Mouse (Mus musculus): ENCODE data around the gene Stk16.

Gene Stk16

DNA sequence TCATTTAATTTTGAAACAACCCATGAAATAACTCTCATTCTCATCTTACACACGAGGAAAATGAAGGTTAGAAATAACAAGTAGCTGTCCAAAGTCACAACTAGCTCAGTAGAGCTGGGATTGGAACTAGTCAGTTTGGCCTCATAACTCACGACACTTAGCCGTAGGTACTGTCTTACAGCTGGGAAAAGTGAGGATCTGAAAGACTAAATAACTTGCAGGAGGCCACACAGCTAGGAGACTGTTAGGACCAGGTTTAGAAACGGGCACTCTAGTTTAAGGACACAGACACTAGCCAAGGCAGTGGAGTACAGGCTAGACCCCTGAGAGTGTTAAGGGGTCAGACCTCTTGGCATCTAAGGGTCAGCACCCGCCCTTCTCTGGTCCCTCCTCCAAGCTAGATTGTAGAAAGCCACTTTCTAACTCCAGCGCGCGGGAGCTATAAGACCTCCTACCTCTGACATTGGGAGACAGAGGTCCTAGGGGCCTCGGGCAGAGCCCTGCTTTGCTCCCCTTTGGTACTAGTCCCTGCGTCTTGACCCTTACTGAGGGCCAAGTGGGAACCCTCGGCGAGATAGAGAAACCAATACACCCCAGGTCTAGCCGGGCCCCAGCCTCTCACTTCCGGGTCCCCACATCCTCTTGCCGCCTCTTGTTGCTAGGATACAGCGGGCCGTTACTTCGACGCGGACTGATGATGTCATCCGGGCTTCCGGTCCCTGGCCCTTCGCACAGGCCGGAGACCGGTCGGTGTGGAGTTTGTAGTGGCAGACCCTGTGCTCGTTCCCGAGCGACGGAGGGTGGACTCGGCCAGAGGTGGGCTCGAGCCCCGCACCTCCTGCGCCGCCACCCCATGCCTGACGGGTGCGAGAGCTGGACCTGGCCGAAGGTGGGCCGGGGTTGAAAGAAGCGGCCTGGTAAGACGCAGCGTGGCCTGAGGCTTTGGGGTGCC, at the start of gene Stk16, which contains the start of gene Glb1l:
Stk16 (plus strand) TSS at position 703 of the 952 bp plus-strand sequence.
Glb1l (minus strand) TSS at position 678 of the 952 bp plus-strand sequence.
- peak; percentile 98 for DNase-seq (ENCODE audit: low spot score)

DNA sequence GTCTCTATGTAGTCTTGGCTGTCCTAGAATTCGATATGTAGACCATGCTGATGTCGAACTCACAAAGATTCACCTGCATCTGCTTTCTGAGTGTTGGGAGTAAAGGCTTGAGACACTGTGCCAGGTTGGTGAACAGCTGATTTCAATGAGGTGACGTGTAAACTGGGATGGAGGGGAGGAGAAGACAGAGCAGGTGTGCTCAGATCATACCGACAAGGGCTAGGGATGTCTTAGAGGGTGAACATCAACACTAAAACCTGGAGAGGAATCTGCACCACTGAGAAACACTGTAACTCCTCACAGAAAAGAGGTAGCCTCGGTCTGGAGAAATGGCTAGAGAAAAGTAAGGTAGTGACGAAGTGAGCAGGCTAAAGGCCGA, 42.6 kb upstream of the Stk16 start:
- DNase-seq (ENCODE audit: low spot score) = no peak

DNA sequence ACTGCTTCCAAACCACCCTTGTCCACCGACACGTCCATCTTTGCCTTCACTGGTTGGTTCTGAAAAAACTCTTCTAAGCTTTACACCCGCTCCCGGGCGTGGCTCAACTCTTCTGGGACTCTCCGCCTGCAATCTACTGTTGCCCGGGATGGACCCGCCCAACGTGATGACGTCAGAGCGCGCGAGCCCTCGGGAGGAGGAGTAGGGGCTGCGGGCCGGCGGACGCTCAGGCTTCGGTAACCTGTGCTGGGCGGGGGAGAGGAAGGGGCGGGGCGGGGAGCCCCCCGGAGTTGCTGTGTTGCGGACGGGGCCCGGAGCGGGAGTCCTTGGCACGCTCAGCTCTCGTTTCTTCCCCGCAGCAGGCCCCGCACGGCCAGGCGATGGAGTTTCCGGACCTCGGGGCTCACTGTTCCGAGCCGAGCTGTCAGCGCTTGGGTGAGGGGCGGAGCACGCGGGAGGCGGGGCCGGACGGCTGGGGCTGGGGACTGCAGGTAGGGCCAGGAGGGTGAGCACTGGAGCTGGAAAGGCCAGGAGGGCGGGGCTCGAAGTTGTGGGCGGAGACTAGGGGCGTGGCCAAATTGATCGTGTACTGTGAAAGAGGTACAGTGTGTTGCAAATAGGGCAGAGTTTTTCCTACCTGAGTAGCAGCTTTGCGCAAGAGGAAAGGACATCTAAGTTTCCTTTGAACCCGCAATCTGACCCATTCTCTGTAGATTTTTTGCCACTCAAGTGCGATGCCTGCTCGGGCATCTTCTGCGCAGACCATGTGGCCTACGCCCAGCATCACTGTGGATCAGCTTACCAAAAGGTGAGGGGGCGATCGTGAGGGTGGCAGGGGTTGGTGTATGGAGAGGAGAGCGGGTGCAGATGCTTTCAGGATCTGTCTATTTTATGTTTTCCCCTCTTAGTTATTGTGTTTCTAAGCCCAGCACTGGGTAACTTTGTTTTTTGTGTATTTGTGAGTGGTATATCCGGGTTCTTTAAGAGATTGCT, 41.9 kb upstream of the Stk16 start, which contains the start of gene Zfand2b:
Zfand2b (plus strand) TSS at position 175 of the 993 bp plus-strand sequence.
- DNase-seq (ENCODE audit: low spot score) = peak; percentile 96

DNA sequence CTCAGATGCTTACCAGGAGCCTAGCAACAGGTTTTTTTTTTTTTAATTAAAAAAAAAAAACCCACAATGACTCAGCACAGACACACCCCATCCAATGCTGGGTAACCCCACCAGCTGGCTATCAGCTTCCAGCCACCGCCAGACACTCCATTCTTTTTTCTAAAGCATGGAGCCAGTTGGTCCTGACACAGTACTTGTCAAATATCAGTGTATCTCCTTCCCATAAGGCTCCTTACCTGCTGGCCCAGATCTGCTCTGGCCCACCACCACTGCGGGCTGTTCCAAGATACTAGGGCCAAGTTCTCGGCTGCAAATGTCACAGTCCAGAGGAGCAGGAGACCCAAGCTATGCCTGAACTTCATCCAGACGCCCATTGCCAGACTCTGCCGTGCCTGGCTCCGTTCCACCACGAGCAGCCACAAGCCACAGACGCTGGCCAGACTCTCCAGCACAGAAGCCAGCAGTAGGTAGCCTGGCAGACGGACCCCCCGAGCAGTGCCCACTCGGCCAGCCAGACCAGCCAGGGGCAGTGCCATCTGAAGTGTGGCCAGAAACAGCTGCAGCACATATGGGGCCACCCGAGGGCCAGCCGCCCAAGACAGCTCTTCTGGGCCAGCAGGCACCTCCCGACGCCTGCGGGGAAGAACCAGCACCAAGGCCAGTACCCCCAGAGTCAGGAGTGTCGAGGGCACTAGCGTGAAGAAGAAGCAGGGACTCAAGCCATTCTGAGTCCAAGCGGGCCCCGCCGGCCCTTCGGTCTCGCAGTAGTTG, 31.1 kb upstream of the Stk16 start:
- DNase-seq (ENCODE audit: low spot score) = peak; percentile 86

DNA sequence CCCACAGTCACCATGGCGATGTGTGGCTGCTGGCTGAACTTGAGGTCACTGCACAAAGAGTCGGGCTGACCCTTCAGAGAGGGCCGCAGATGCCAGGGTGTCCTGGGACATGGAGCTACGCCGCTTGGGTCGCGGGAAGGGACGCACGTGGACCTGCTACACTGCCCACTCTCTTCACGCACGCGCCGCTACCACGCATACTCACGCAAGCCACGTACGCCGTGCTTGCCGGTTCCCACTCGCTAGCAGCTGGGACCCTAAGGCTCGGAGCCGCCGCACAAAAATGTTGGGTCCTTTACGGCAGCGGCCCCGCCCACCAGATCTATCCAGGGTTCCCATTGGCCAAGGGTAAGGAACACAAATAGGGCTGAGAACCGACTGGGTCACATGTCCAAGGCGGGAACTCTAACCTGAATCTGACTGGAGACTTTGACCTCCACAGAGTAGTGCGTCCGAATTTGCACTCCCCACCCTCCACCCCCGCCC, 30.5 kb upstream of the Stk16 start, which contains the start of gene Abcb6:
Abcb6 (minus strand) TSS at position 288 of the 486 bp plus-strand sequence.
- DNase-seq (ENCODE audit: low spot score) = peak; percentile 94

DNA sequence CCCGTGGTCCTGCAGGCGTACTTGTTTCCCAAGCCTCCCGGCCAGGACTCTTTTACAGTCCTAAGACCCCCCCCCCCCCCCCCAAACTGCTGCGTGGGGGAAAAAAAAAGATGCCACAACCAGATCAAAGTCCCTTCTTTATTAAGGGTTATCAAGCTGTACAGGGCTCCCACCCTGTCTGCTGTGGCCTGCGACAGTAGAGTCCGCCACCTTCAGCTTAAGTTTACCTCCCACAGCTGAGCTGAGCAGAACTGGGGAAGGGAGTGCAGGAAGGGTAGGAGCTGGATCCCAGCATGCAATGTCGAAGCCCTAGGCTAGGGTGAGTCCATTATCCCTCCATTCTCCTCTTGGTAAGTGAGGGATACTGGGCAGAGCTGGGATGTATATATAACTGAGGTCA, 29.9 kb upstream of the Stk16 start:
- DNase-seq (ENCODE audit: low spot score) = no peak

DNA sequence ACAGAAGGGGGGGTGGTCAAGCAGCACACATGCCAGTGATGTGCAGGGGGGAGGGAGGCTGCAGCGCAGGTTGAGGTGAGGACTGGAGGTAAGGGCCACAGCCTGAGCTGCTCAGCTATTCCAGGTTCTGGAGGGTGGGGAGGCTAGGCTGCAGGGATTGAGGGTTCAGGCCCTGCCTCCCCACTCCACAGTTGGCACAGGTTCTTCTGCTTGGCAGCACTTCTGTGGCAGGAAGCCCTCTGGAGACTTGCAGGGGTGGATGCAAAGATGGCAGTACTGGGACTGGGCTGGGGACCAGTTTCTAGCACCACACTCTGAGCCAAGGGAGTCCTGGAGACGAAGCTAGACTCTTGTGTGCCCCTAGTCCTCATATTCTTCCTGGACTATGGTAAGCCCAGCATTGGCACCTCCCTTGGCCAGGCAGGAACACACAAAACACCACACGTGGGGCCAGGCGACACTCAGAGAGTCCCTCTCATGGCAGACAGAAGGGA, 29.2 kb upstream of the Stk16 start:
- DNase-seq (ENCODE audit: low spot score) = no peak

DNA sequence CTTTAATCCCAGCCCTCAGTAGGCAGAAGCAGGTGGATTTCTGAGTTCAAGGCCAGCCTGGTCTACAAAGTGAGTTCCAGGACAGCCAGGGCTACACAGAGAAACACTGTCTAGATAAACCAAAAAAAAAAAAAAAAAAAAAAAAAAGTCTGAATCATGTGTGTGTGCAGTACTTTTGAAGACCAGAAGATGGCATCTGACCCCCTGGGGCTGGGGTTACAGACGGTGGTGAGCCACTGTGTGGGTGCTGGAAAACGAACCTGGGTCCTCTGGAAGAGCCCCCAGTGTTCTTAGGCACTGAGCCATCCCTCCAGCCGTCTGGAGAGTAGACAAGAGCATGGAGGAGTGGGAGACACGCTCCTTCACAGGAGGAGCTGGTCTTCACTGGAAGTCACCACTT, 28.5 kb upstream of the Stk16 start:
- DNase-seq (ENCODE audit: low spot score) = no peak

DNA sequence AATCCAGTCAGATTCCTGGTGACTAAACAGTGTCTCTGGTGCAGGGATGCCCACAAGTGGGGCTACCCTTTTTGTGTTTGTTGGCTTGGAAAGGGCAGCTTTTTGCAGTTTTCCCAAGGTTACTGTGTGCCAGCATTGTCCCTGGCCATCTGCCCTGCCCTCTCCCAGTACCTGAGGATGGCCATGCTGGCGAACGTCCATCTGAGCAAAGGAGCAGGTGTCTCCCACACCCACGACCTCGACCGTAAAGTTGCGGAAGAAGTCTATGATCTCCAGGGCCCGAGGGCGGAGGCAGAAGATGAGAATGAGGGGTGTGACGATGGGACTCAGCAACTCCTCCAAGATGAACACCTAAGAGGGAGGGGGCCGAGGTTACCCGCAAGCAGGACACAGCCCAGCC, 25.1 kb upstream of the Stk16 start:
- DNase-seq (ENCODE audit: low spot score) = no peak

DNA sequence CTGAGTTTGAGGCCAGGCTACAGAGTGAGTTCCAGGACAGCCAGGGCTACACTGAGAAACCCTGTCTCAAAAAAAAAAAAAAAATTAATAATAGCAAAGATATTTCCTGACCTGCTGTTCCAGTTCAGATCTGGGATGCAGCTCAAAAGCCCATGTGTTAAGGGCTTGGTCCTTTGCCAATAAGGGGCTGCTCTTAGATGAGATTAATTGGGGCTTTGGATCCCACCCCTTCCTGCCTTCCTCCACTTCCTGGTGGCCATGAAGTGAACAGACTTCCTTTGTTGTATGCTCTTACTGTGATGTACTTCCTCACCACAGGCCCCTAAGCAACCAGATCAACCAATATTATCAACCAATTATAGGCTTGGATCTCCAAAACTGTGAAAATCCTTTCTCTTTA, 23.5 kb upstream of the Stk16 start:
- DNase-seq (ENCODE audit: low spot score) = no peak

DNA sequence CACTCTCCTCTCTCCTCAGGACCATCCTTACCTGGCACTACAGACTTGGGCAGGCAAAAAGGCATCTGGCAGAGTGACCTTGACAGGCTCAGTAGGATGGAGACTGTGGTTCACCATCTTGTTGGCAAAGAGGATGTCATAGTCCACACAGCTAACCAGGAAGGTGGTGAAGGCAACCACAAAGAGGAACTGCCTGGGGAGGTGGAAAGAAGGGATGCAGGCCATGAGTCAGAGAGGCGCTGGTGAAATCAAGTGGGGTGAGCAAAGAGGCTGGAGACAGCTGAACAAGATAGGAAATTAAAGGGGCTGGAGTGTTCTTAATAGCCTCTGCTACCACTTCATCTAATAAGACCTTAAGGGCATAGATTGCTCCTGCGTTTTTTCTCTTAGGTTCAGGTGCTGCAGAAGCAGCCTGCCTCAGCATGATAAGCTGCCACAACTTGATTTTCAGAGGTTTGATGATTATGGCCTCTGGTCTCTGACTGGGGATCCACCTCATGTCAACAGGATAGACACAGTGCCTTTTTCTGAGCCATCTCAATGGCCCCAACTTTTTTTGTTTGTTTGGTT, 22.6 kb upstream of the Stk16 start:
- no peak for DNase-seq (ENCODE audit: low spot score)

DNA sequence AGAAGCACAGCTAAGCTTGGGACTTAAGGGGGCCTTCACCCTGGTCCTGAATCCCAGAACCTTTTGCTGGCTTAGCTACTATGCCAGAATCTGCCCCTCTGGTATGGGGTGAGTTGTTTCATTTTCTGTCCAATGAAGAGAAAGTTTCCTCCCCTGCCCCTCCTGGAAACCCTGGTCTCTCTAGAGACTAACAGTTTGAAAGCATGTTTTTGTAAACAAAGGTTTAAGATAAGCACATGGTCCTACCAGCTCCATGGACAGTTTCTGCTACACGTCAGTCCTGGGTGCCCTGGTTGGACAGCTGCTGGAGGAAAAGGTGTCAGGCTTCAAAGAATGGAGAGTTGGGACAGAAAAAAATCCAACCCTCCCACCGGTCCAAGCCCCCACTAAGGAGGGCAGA, 20.1 kb upstream of the Stk16 start:
- no peak for DNase-seq (ENCODE audit: low spot score)

DNA sequence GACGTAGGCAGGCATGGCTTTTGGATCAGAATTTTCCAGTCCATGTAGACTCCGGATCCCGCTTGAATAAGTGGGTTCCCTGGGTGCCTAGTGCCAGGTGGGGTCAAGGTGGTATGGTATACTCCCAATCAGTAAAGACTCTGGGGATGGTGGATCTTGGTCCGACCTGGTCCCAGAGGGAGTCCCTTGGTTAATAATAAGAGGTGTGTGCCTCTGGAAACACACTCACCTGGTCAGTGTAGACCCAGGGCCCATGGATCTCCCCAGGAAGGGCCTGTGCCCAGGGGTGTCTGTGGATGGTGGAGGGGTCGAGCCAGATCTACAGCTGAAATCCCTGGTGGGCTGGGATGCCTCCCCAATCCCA, 19.4 kb upstream of the Stk16 start:
- DNase-seq (ENCODE audit: low spot score) = no peak

DNA sequence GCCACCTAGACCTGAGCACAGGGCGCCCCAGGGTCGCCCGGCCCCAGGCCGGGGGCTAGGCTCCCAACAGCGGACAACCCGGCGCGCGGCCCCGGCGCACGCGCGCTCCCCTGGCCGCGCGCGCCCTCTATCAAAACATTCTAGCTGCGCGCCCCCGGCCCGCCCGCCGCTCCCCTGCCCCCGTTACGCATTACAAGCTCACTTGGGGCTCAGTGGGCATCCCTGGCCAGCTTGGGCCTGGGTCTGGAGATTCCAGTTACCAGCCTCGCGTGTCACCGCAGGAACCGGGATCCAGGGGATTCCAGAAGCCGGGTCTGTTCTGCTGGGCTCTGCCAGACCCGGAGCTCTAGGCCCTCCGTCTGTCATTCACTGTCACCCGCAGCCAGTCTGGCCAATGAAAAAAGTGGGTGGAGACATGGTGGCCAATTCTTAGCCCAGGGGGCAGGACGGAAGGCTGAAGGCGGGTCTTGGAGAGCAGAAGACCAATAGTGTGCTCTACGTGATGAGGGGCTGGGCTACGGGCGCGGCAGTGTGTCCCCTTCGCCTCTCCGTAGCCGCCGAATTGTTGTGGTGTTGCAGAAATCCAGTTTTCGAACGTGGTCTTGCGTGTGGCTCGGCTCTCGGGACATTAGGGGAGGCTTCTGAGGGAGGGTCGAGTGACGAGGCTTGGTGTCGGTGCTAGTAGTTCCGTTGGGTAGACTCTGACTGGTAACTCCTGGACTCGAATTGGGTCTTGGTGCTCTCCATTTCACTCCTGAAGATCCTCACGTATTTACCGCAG, 18.8 kb upstream of the Stk16 start, which contains the start of the genes Ankzf1 and Atg9a:
Ankzf1 (plus strand) TSS at position 530 of the 781 bp plus-strand sequence.
Atg9a (minus strand) TSS at position 575 of the 781 bp plus-strand sequence.
- peak; percentile 97 for DNase-seq (ENCODE audit: low spot score)

DNA sequence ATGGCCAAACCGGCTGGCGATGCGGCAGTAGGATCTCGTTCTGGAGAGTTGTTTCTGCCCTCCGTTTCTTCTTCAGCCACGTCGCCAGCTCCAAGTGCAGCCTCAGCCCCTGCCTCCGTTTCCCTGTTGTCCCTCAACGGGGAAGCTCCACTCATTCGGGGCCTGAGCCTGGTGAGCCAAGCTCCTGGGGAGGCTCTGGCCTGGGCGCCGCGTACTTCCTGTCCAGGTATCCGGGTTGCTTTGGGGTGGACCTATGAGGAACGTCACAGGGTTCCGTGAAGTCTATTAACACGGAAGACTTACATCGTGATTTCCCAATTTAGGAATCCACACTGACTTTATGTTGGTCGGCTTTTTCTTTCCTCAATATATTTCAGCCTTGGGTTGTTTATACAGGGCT, 18.2 kb upstream of the Stk16 start:
- DNase-seq (ENCODE audit: low spot score) = no peak

DNA sequence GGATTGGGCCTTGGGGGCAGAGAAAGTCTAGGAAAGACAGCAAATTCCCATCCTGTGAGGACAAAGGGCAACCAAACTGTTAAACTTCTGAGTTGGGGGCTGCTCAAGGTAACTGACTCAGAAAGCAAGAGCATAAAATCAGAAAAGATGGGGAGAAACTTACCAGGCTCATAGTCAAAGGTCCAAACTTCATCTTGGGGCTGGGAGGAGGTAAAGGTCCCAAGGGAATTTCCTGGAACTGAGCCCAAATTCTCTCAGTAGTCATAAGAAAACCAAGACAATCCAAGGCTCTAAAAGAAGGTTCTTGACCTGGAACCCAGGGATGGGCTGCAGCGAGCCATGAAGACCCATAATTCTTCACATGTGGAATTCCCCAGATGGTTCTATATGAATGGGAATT, 9.4 kb upstream of the Stk16 start:
- no peak for DNase-seq (ENCODE audit: low spot score)

DNA sequence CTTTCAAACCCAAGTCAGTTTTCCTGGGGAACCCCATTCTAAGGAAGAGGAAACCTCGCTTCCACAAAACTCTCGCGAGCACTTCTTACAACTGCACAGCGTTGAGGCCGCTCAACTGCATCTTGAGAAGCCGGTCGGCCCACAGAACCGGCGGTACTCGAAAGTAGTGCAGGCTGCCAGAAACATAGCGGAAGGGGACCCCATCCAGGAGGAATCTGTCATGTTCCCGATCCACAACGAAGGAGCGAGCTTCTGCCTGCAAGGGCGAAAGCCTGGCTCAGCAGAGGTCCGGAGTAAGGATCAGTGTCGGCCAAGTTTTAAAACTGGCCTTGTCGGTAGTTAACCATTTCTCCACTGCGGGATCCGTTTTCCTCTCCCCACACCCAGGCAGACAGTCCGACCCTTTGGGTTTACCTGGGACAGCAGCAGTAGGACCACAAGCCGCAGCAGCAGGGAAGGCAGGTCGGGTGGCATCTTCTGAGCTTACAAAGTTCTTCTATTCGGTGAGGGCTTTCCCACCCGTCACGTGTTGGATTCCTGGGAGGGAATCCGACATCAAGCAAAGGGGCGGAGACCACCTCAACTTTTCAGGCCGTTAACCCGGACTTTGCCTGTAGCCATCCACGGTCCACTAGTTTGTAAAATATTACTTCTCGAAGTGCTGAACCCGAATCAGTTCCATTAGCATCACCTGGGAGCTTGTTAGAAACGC, 1.5 kb upstream of the Stk16 start:
- no peak for DNase-seq (ENCODE audit: low spot score)

DNA sequence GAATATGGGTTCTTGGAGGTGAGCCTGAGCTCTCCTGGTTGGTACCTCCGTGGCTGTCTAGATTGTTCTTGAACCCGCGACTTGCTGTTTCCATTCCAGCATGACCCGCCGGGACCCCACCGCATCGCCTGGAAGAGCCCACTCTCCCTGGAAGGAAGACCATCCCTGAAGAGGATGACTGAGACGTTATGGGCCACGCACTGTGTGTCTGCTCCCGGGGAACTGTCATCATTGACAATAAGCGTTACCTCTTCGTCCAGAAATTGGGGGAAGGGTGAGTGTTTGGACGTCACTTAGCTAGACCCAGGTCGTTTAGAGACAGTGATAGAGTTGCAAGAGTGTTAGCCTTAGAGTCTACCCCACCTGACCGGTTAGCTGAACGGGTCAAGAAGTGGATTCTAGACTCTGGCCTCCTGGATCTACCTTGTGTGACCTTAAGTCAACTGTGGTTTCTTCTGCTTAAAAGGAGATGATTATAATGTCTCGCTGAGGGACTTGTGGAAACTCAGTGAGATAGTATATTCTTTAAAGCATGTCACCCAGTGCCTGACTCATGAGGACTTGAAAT, 587 bp downstream of the Stk16 start:
- DNase-seq (ENCODE audit: low spot score) = no peak

DNA sequence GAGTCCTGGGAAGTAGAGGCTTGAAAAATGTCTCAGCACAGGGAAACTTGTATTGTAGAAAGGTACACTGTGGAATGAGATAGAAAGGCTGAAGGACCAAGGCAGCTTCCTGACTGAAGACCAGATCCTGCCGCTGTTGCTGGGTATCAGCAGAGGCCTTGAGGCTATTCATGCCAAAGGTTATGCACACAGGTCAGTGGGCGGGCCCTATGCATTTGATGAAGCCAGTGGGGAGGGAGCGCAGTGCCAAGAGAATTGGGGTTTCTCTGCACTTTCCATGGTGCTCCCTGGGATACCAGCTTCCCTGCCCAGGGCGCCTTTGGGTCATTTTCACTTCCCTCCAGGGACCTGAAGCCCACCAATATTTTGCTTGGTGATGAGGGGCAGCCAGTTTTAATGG, 1.9 kb downstream of the Stk16 start:
- DNase-seq (ENCODE audit: low spot score) = no peak
